In genomic region chr16:33381614-33382245, GRCm38 (mm10) we compare ENCODE assay signal across 8 mouse cellular contexts. TPM values are rescaled to one million over a fixed set of nuclear protein-coding genes. Genes with fewer than 3 reads are reported as not detected.
DNase-seq lines count a peak whose midpoint lies in the region; ATAC-seq lines count a peak whose summit lies in the region.

No protein-coding gene starts in this region.

- H3K9ac ChIP-seq in forebrain, embryonic 15.5 days (replicated peaks) = peak overlapping the region; percentile 93
- H3K9ac ChIP-seq in liver, embryonic 11.5 days (ENCODE audit: low read depth, low read length) = peak overlapping the region; percentile 97
- peak overlapping the region; percentile 94 for H3K9ac ChIP-seq in stomach, embryonic 14.5 days (replicated peaks; ENCODE audit: low read depth, low read length)

- no peak for ATAC-seq in erythroblast, adult 5-6 weeks (replicated peaks; ENCODE audit: low FRiP score, poor library complexity, severe bottlenecking)
- ATAC-seq in forebrain, embryonic 15.5 days (replicated peaks) = no peak
- ATAC-seq in liver, embryonic 11.5 days (replicated peaks; ENCODE audit: low FRiP score) = no peak
- ATAC-seq in stomach, embryonic 14.5 days (ENCODE audit: insufficient number of reproducible peaks, insufficient read depth, low FRiP score, low read depth) = no peak

- H3K27me3 ChIP-seq in erythroblast, embryonic 14.5 days (ENCODE audit: control insufficient read depth) = no peaks in the 10 kb centered on the region
- H3K27me3 ChIP-seq in forebrain, embryonic 15.5 days = no peaks in the 10 kb centered on the region
- H3K27me3 ChIP-seq in liver, embryonic 11.5 days (replicated peaks; ENCODE audit: control insufficient read depth, insufficient read depth, low read length) = no peaks in the 10 kb centered on the region
- no peaks in the 10 kb centered on the region for H3K27me3 ChIP-seq in stomach, embryonic 14.5 days (ENCODE audit: control insufficient read depth, insufficient read depth, low read length)

- peak overlapping the region; percentile 70 for H3K4me2 ChIP-seq in forebrain, embryonic 15.5 days (replicated peaks)
- peak overlapping the region; percentile 77 for H3K4me2 ChIP-seq in liver, embryonic 11.5 days
- peak overlapping the region; percentile 86 for H3K4me2 ChIP-seq in stomach, embryonic 14.5 days (replicated peaks; ENCODE audit: low read depth, low read length)

- 2% methylated on average over 18 of the region's 18 CpGs for WGBS in forebrain, embryonic 15.5 days
- 2% methylated on average over 18 of the region's 18 CpGs for WGBS in liver, embryonic 11.5 days
- WGBS in stomach, embryonic 14.5 days = 3% methylated on average over 18 of the region's 18 CpGs

- no peaks in the 10 kb centered on the region for H3K9me3 ChIP-seq in erythroblast, embryonic 14.5 days (ENCODE audit: control insufficient read depth, low read length)
- H3K9me3 ChIP-seq in forebrain, embryonic 15.5 days = no peaks in the 10 kb centered on the region
- no peaks in the 10 kb centered on the region for H3K9me3 ChIP-seq in liver, embryonic 11.5 days (ENCODE audit: control insufficient read depth, low read length)
- H3K9me3 ChIP-seq in stomach, embryonic 14.5 days (ENCODE audit: control insufficient read depth, low read depth, low read length) = no peaks in the 10 kb centered on the region

- H3K4me1 ChIP-seq in erythroblast, embryonic 14.5 days (ENCODE audit: control insufficient read depth) = peaks cover 33% of the 10 kb centered on the region
- peaks cover 31% of the 10 kb centered on the region for H3K4me1 ChIP-seq in forebrain, embryonic 15.5 days
- peaks cover 8% of the 10 kb centered on the region; the same call in 1 of the 2 replicates for H3K4me1 ChIP-seq in liver, embryonic 11.5 days (replicated peaks; ENCODE audit: control insufficient read depth, insufficient read depth, low read length)
- H3K4me1 ChIP-seq in stomach, embryonic 14.5 days (ENCODE audit: control insufficient read depth, insufficient read depth, low read length) = peaks cover 10% of the 10 kb centered on the region; the same call in 1 of the 2 replicates

- H3K4me3 ChIP-seq in erythroblast, embryonic 14.5 days (replicated peaks) = peak overlapping the region; percentile 97
- H3K4me3 ChIP-seq in forebrain, embryonic 15.5 days = peak overlapping the region; percentile 84
- peak overlapping the region; percentile 98 for H3K4me3 ChIP-seq in liver, embryonic 11.5 days (ENCODE audit: low read depth, low read length)
- H3K4me3 ChIP-seq in stomach, embryonic 14.5 days (ENCODE audit: low read depth, low read length) = peak overlapping the region; percentile 90

- peak overlapping the region; percentile 97 for H3K27ac ChIP-seq in forebrain, embryonic 15.5 days (replicated peaks)
- H3K27ac ChIP-seq in liver, embryonic 11.5 days (ENCODE audit: low read depth, low read length) = peak overlapping the region; percentile 87
- peak overlapping the region; percentile 92 for H3K27ac ChIP-seq in stomach, embryonic 14.5 days (ENCODE audit: low read length)

- DNase-seq in spleen, postnatal 10 days (ENCODE audit: low spot score in 2 of 2) = peak; percentile 26 to 29
- DNase-seq in spleen, adult 18-20 months = no peak
- no peak for DNase-seq in liver, embryonic 11.5 days (ENCODE audit: low spot score)
- DNase-seq in gastrocnemius, postnatal 10 days = no peak

- H3K36me3 ChIP-seq in erythroblast, embryonic 14.5 days (ENCODE audit: control insufficient read depth) = no peaks in the 10 kb centered on the region; the same call in none of the 2 replicates
- no peaks in the 10 kb centered on the region for H3K36me3 ChIP-seq in forebrain, embryonic 15.5 days
- no peaks in the 10 kb centered on the region; the same call in 1 of the 2 replicates for H3K36me3 ChIP-seq in liver, embryonic 11.5 days (ENCODE audit: control insufficient read depth, insufficient read depth, low read length)
- no peaks in the 10 kb centered on the region; the same call in 1 of the 2 replicates for H3K36me3 ChIP-seq in stomach, embryonic 14.5 days (ENCODE audit: control insufficient read depth, insufficient read depth, low read length)

RNA-seq across cellular contexts. Expression of gene Zfp148, which starts 1.1 kb away (rescaled TPM):
- 0.05 and 0.12 TPM in 2 replicates for polyA plus RNA-seq in erythroblast, embryonic 14.5 days (2012)
- 11.5 and 15.7 TPM in 2 replicates for total RNA-seq in erythroblast, adult 5-6 weeks (2015; ENCODE audit: low replicate concordance)
- 5.8 and 7.2 TPM in 2 replicates for total RNA-seq in erythroblast, adult 5-6 weeks (2017; ENCODE audit: low replicate concordance)
- 68.6 and 77.3 TPM in 2 replicates for polyA plus RNA-seq in forebrain, embryonic 15.5 days (2015; fragmentation: Nextera tagmentation; extraction: Ambion mirVana)
- 27.5 and 32.1 TPM in 2 replicates for polyA plus RNA-seq in liver, embryonic 11.5 days (2014; fragmentation: Nextera tagmentation; extraction: Ambion mirVana)
- polyA plus RNA-seq in stomach, embryonic 14.5 days (2014; fragmentation: Nextera tagmentation; extraction: Ambion mirVana) = 55.1 and 60.2 TPM in 2 replicates
- 10 to 100 TPM; 28.0 to 31.9 TPM for total RNA-seq in gastrocnemius, postnatal 10 days (2021)

Comparison
In these comparisons a context has a peak if more than half of its experiments do, and no peak if none do; other contexts are left out.
1. DNase-seq: peak in spleen, postnatal 10 days (2 of 2); none in spleen, adult 18-20 months (0 of 2), liver, embryonic 11.5 days (single experiment) and gastrocnemius, postnatal 10 days (single experiment).
2. RNA of gene Zfp148, which starts 1.1 kb away (polyA plus RNA-seq): 68.6 to 77.3 TPM in forebrain, embryonic 15.5 days, 55.1 to 60.2 TPM in stomach, embryonic 14.5 days and 27.5 to 32.1 TPM in liver, embryonic 11.5 days; 0.05 to 0.12 TPM in erythroblast, embryonic 14.5 days; every median in the first group is over 10 times any median in the second.
3. Peak in every context shown above with its lines, with median percentiles within 50 percentile points of each other: H3K4me3 ChIP-seq, H3K27ac ChIP-seq, H3K4me2 ChIP-seq and H3K9ac ChIP-seq.